Mouse (Mus musculus): ENCODE measurements around the gene Arhgef39. TPM values are rescaled to one million over a fixed set of nuclear protein-coding genes. Genes with fewer than 3 reads are reported as not detected.

Arhgef39 gene
- polyA plus RNA-seq, 1 experiment, result 17.3 TPM

DNA sequence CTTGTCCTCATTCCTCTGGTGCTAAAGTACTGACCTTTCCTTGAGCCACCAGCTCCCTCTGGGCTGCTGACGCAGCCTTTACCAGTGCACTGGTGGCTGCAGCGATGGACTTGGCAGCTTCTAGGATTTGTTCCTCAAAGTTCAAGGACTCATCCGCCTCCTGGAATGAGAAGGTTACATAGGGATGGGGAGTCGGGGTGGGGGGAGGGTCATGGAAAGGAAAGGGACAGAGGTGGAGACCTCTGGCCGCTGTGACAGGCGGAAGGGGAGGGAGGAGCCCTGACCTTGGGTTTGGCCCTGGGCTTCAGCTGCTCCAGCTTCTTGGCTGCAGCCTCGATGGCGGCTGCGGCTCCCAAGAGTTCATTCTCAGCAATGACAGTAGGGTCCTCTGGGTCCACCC lies 33.8 kb upstream of the Arhgef39 start:
- TF ChIP-seq POLR2A (IDR thresholded peaks at IDR 0.05; ENCODE audit: low read depth, low read length), result no peak
- no peak for TF ChIP-seq CTCF (conservative IDR thresholded peaks at IDR 0.05; ENCODE audit: insufficient read depth, insufficient read length, low read depth, low read length)
- Histone ChIP-seq H3K27ac (ENCODE audit: insufficient read depth, low read depth, low read length) (no peak overlapping the region), H3K4me1 (ENCODE audit: control insufficient read depth, insufficient read depth, low read length) (no peaks in the 10 kb centered on the region), H3K4me3 (ENCODE audit: insufficient read depth, low read depth, low read length) (no peak overlapping the region), H3K27me3 (replicated peaks; ENCODE audit: control insufficient read depth, insufficient read depth, low read length) (no peaks in the 10 kb centered on the region), H3K36me3 (ENCODE audit: control insufficient read depth, insufficient read depth, low read length) (peaks cover 10% of the 10 kb centered on the region)
- peak; percentile 75 for DNase-seq
- WGBS, result 45% methylated on average over 9 of the region's 9 CpGs

- TF ChIP-seq POLR2A (IDR thresholded peaks at IDR 0.05; ENCODE audit: low read depth, low read length) (no peak), CTCF (conservative IDR thresholded peaks at IDR 0.05; ENCODE audit: insufficient read depth, insufficient read length, low read depth, low read length) (peak; percentile 83)
- WGBS, result 16% methylated on average over 7 of the region's 7 CpGs
- Histone ChIP-seq H3K4me3 (ENCODE audit: insufficient read depth, low read depth, low read length) (no peak overlapping the region), H3K27ac (ENCODE audit: insufficient read depth, low read depth, low read length) (no peak overlapping the region), H3K4me1 (ENCODE audit: control insufficient read depth, insufficient read depth, low read length) (no peaks in the 10 kb centered on the region), H3K27me3 (replicated peaks; ENCODE audit: control insufficient read depth, insufficient read depth, low read length) (no peaks in the 10 kb centered on the region), H3K36me3 (ENCODE audit: control insufficient read depth, insufficient read depth, low read length) (peaks cover 7% of the 10 kb centered on the region; the same call in 1 of the 2 replicates)
- DNase-seq, result peak; percentile 82
These were observed 31.1 kb upstream of the Arhgef39 start for GRCm38 (mm10) chr4:43530581-43530980.

GRCm38 (mm10) chr4:43530081-43530501 lies 30.6 kb upstream of the Arhgef39 start:
- no peak overlapping the region for H3K27ac ChIP-seq (ENCODE audit: insufficient read depth, low read depth, low read length)

DNA sequence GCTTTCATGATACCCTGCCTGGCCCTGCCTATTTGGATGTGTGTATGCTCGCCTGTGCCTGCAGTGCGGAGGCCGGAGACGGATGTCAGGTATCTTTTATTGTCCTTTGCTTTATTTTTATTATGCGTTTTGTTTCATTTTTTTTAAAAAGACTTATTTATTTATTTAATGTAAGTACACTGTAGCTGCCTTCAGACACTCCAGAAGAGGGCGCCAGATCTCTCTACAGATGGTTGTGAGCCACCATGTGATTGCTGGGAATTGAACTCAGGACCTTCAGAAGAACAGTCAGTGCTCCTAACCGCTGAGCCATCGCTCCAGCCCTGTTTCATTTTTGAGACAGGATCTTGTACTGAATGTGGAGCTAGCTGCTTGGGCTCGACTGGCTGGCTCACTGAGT lies 29.0 kb upstream of the Arhgef39 start:
- H3K4me1 ChIP-seq (ENCODE audit: control insufficient read depth, insufficient read depth, low read length), result peaks cover 3% of the 10 kb centered on the region; the same call in 1 of the 2 replicates
- H3K36me3 ChIP-seq (ENCODE audit: control insufficient read depth, insufficient read depth, low read length), result 0 out of 2 replicates have a peak, but pooled peaks cover 1% of the 10 kb centered on the region
- 84% methylated on average over 9 of the region's 9 CpGs for WGBS
- H3K27me3 ChIP-seq (replicated peaks; ENCODE audit: control insufficient read depth, insufficient read depth, low read length), result no peaks in the 10 kb centered on the region
- H3K27ac ChIP-seq (ENCODE audit: insufficient read depth, low read depth, low read length), result no peak overlapping the region
- TF ChIP-seq CTCF (conservative IDR thresholded peaks at IDR 0.05; ENCODE audit: insufficient read depth, insufficient read length, low read depth, low read length) (0 out of 2 replicates have a peak, but pooled peaks have one; percentile 7), POLR2A (IDR thresholded peaks at IDR 0.05; ENCODE audit: low read depth, low read length) (no peak)
- no peak overlapping the region for H3K4me3 ChIP-seq (ENCODE audit: insufficient read depth, low read depth, low read length)
- no peak for DNase-seq

More at GRCm38 (mm10) chr4:43530081-43530501, 30.6 kb upstream of the Arhgef39 start:
- WGBS, result 30% methylated on average over 8 of the region's 8 CpGs
- Histone ChIP-seq H3K4me1 (ENCODE audit: control insufficient read depth, insufficient read depth, low read length) (no peaks in the 10 kb centered on the region), H3K27me3 (replicated peaks; ENCODE audit: control insufficient read depth, insufficient read depth, low read length) (no peaks in the 10 kb centered on the region), H3K4me3 (ENCODE audit: insufficient read depth, low read depth, low read length) (no peak overlapping the region), H3K36me3 (ENCODE audit: control insufficient read depth, insufficient read depth, low read length) (peaks cover 7% of the 10 kb centered on the region; the same call in 1 of the 2 replicates)
- no peak for TF ChIP-seq CTCF (conservative IDR thresholded peaks at IDR 0.05; ENCODE audit: insufficient read depth, insufficient read length, low read depth, low read length)
- TF ChIP-seq POLR2A (IDR thresholded peaks at IDR 0.05; ENCODE audit: low read depth, low read length), result no peak
- DNase-seq, result peak; percentile 47

DNA sequence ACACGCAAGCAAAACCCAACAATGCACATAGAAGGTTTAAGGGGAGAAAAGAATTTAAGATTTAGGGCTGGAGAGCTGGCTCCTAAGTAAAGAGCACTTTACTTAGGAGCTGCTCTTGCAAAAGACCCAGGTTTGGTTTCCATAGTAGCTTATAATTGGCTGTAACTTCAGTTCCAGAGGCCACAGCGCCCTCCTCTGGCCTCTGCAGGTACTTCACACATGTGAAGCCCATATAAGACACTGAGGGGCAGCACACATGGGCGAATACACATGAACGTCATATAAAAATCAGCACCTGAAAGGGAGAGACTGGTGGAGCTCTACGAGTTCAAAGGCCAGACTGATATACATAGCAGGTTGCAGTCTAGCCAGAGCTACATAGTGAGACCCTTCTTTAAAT lies 28.4 kb upstream of the Arhgef39 start:
- peak; percentile 35 for TF ChIP-seq CTCF (conservative IDR thresholded peaks at IDR 0.05; ENCODE audit: insufficient read depth, insufficient read length, low read depth, low read length)
- TF ChIP-seq POLR2A (IDR thresholded peaks at IDR 0.05; ENCODE audit: low read depth, low read length), result no peak
- H3K4me1 ChIP-seq (ENCODE audit: control insufficient read depth, insufficient read depth, low read length), result peaks cover 3% of the 10 kb centered on the region; the same call in 1 of the 2 replicates
- H3K4me3 ChIP-seq (ENCODE audit: insufficient read depth, low read depth, low read length), result no peak overlapping the region
- H3K27ac ChIP-seq (ENCODE audit: insufficient read depth, low read depth, low read length), result no peak overlapping the region
- no peak for DNase-seq
- H3K36me3 ChIP-seq (ENCODE audit: control insufficient read depth, insufficient read depth, low read length), result no peaks in the 10 kb centered on the region
- WGBS, result 73% methylated on average over 5 of the region's 5 CpGs
- no peaks in the 10 kb centered on the region for H3K27me3 ChIP-seq (replicated peaks; ENCODE audit: control insufficient read depth, insufficient read depth, low read length)

DNA sequence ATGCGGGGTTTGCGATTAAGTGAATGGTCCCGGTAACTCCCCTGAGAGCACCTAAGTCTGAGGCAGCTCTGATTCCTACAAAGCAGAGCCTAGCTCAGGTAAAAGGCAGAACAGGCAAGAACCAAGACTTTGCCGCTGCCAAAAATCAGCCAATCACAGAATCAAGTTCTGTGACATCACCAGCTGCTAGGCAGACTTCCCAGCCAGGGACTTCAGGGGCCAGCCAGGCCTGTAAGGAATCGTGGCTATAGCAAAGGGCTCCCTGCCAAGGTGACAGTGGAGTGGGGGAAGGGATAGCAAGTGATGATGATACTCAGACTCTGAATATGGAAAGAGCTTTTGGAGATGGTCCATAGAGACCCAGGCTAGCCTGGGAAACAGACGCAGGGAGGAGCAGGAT lies 20.5 kb upstream of the Arhgef39 start:
- Histone ChIP-seq H3K27ac (ENCODE audit: insufficient read depth, low read depth, low read length) (no peak overlapping the region), H3K27me3 (replicated peaks; ENCODE audit: control insufficient read depth, insufficient read depth, low read length) (no peaks in the 10 kb centered on the region), H3K36me3 (ENCODE audit: control insufficient read depth, insufficient read depth, low read length) (no peaks in the 10 kb centered on the region), H3K4me1 (ENCODE audit: control insufficient read depth, insufficient read depth, low read length) (peaks cover 3% of the 10 kb centered on the region; the same call in 1 of the 2 replicates), H3K4me3 (ENCODE audit: insufficient read depth, low read depth, low read length) (no peak overlapping the region)
- TF ChIP-seq CTCF (conservative IDR thresholded peaks at IDR 0.05; ENCODE audit: insufficient read depth, insufficient read length, low read depth, low read length) (no peak), POLR2A (IDR thresholded peaks at IDR 0.05; ENCODE audit: low read depth, low read length) (no peak)
- peak; percentile 92 for DNase-seq
- WGBS, result 20% methylated on average over 6 of the region's 6 CpGs

GRCm38 (mm10) chr4:43519551-43519950 lies 20.1 kb upstream of the Arhgef39 start:
- WGBS, result 32% methylated on average over 10 of the region's 10 CpGs
- Histone ChIP-seq H3K27me3 (replicated peaks; ENCODE audit: control insufficient read depth, insufficient read depth, low read length) (no peaks in the 10 kb centered on the region), H3K27ac (ENCODE audit: insufficient read depth, low read depth, low read length) (no peak overlapping the region), H3K36me3 (ENCODE audit: control insufficient read depth, insufficient read depth, low read length) (no peaks in the 10 kb centered on the region), H3K4me1 (ENCODE audit: control insufficient read depth, insufficient read depth, low read length) (peaks cover 3% of the 10 kb centered on the region; the same call in 1 of the 2 replicates), H3K4me3 (ENCODE audit: insufficient read depth, low read depth, low read length) (no peak overlapping the region)
- DNase-seq, result no peak
- no peak for TF ChIP-seq CTCF (conservative IDR thresholded peaks at IDR 0.05; ENCODE audit: insufficient read depth, insufficient read length, low read depth, low read length)
- no peak for TF ChIP-seq POLR2A (IDR thresholded peaks at IDR 0.05; ENCODE audit: low read depth, low read length)

Data from kidney, adult 2 months (tissue).